Mouse (Mus musculus) R1 (cell line): ENCODE results near the gene Coa3.

Experiments used
- DNase-seq: peaks from one replicate; pipeline ENCODE4 v3.0.0-alpha.2; 2018; ENCODE audit warnings: low read depth, low spot score

Coa3 gene

DNA sequence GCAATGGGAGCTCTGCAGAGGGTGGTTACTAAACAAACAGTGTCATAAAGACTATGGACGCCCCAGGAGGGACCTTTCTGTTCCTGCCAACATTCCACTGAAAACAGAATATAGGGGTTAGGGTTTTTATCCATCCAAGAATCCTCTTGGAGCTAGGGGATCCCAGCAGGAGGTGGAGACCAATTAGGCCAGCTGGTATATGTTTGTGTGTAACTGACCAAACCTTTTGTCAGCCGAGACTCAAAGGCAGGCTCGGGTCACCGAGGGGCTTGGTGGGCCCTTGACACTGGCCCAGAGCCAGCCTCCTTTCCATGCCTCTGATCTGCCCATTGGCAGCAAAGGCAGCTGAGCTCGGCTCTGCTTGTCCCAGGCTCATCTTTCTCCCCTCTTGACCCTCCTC lies 4.0 kb upstream of the Coa3 start:
- DNase-seq: no peak

DNA sequence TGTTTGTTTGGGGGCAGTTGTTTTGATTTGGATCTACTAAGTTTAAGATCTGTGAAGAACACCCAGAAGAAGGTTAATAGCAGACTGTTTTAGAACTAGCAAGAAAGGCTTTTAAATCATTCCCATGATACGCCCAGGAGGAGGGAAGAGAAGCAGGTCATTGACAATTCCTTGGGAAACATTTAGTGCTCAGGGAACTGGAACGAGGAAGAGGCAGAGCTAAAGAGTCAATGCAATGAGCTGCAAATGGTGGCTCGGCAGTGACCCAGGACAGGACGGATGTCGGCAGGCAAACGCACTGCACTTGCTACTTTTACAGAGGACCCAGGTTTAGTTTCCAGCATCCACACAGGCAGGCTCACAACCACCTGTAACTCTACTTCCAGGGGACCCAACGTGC lies 1.9 kb upstream of the Coa3 start:
- DNase-seq: no peak

GRCm38 (mm10) chr11:101279193-101279569 lies 267 bp upstream of the Coa3 start:
- DNase-seq: no peak

GRCm38 (mm10) chr11:101277381-101278222 lies 1.3 kb downstream of the Coa3 start:
- no peak for DNase-seq

DNA sequence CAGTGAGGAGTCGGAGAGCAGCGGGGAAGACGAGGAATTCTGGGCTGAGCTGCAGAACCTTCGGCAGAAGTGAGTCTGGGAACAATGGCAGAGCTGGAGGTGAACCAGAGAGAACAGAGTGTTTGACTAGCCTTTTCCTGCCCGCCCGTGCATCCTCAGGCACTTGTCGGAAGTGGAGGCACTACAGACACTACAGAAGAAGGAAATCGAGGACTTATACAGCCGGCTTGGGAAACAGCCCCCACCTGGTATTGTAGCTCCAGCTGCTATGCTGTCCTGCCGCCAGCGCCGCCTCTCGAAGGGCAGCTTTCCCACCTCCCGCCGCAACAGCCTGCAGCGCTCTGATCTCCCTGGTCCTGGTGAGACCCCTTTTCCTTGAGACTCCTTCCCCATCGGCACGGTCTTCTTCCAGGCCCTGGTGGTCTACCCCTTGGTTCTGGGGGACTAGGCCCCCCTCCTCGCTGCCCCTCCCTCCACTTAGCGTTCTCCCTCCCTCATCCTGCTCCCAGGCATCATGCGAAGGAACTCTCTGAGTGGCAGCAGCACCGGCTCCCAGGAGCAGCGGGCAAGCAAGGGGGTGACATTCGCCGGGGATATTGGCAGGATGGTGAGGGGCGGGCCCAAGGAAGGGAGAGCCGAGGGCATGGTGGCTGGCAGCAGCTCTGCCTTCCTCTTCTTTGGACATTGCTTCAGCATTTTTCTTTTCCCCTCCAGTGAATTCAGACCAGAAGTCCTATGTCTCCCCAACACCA lies 2.4 kb downstream of the Coa3 start:
- peak; percentile 31 for DNase-seq

- DNase-seq: no peak
Observed at GRCm38 (mm10) chr11:101275309-101275708, 3.6 kb downstream of the Coa3 start.

DNA sequence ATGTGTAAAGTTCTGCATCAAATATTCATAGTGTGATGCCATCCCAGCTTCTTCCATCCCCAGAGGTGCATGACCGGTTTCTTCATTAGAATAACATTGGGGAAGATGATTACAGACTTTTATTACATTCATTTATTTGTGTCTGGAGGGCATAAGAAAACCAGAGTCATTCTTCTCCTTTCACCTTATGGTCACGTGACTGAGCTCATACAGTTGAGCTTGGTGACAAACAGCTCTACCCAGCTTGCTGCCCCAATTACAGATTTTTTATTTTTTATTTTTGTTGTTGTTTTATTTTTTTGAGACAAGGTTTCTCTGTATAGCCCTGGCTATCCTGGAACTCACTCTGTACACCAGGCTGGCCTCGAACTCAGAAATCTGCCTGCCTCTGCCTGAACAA lies 6.5 kb downstream of the Coa3 start:
- DNase-seq: no peak

GRCm38 (mm10) chr11:101269577-101270116 lies 9.3 kb downstream of the Coa3 start:
- DNase-seq: peak; percentile 32

GRCm38 (mm10) chr11:101265906-101266305 lies 13.0 kb downstream of the Coa3 start:
- no peak for DNase-seq

DNA sequence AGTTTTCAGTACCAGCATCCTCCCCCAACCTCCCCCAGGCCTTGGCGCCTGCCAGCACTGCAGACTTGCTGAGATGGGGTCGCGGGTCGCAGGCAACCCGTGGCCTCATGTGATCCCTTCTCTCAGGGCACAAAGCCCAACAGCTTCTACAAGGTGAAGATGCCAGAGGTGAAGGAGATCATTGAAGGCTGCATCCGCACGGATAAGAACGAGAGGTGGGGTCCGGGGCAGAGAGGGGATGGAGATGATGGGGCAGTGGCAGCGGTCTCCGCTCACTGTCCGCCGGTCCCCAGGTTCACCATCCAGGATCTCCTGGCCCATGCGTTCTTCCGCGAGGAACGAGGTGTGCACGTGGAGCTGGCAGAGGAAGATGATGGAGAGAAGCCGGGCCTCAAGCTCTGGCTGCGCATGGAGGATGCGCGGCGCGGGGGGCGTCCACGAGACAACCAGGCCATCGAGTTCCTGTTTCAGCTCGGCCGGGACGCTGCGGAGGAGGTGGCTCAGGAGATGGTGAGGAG lies 13.9 kb downstream of the Coa3 start:
- DNase-seq: no peak

DNA sequence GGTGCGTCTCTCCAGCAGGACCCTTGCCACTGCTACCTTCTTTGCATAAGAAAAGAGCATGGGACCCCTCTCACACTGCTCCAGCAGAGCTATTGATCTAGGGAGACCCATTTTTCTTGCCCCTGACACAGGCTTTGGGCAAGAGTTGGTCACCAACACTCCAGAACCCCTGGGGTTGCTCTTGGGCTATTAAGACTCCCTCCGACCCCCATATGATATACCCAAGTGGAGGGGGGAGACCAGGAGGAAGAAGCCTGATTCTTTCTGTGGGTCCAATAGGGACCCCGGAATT lies 15.0 kb downstream of the Coa3 start:
- no peak for DNase-seq

- no peak for DNase-seq
Observed at GRCm38 (mm10) chr11:101263138-101263988, 15.6 kb downstream of the Coa3 start.

- DNase-seq: no peak
Observed at GRCm38 (mm10) chr11:101262272-101262967, 16.5 kb downstream of the Coa3 start.

DNA sequence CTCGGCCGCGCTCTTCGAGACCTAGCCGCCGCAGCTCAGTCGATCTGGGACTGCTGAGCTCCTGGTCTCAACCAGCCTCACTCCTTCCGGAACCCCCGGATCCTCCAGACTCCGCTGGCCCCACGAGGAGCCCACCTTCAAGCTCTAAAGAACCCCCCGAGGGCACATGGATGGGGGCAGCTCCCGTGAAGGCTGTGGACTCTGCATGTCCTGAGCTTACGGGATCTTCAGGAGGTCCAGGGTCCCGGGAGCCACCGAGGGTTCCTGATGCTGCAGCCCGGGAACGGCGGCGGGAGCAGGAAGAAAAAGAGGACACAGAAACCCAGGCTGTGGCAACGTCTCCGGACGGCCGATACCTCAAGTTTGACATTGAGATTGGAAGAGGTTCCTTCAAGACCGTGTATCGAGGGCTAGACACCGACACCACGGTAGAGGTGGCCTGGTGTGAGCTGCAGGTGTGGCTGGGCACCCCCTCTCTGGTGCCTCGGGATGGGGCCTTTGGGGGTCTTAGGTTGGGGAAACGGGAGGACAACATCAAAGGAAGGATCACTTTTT lies 18.0 kb downstream of the Coa3 start:
- no peak for DNase-seq

- peak; percentile 74 for DNase-seq
Observed at GRCm38 (mm10) chr11:101259948-101260825, 18.7 kb downstream of the Coa3 start, which contains the start of gene Wnk4. Wnk4 (plus strand) TSS chr11:101260567.

- DNase-seq: no peak
Observed at GRCm38 (mm10) chr11:101259261-101259712, 19.6 kb downstream of the Coa3 start.

GRCm38 (mm10) chr11:101255826-101256775 lies 22.8 kb downstream of the Coa3 start:
- no peak for DNase-seq

DNA sequence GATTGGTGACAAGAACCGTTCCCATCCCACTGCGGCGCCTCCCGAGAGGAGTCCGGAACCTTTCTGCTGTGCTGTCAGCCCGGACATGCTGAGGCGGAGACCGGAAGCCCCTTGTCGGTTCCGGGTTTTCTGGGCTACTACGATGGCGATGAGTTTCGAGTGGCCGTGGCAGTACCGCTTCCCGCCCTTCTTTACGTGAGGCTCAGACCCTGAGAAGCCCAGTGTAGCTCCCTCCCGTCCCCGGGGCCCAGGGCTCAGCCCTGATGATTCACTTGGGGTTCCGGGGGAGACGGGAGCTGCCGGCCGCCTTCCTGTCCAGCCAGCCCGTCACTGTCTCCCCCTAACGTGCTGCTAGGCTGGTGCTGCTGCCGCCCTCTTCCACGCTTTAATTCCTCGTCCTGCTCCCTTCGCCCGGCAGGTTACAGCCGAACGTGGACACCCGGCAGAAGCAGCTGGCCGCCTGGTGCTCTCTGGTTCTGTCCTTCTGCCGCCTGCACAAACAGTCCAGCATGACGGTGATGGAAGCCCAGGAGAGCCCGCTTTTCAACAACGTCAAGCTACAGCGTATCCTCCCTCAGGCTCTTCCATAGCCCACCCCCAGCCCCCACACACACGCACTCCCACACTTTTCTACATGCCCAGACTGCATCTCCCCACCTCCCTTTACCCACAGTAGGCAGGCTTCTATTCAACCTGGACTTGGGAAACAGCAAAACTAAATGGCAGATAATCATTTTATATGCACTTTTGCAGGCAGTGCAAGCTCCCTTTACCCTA lies 25.1 kb downstream of the Coa3 start, which contains the start of gene Vps25:
Gene Vps25 (plus strand): TSS at position 95 of the 777 bp plus-strand sequence.
- DNase-seq: peak; percentile 91
